Mouse (Mus musculus): ENCODE data around the gene Olfr287.
A peak's percentile ranks its signal among the peaks of the same experiment; 100 is the strongest.

Gene Olfr287

DNA sequence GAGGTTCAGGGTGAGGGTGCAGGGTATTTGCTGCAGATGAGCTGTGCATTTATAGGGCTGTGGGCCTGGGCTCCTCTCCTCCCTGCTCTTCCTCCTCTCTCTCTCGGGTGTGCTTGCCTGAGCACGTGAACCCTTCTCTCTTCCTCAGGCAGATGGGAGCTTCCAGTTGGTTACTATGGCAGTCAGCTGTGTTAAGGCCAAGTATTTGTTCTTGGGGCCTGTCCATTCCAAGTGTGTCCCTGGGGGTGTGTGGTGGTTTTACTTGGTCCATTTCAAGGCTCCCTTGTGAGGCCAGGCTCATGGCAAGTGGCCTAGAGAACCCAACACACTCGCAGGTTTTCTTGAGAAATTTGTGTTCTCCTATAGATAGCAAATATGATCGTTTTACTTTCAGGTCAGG, at the start of gene Olfr287, which contains the start of gene Gm44579:
Olfr287 (minus strand) TSS at position 180 of the 400 bp plus-strand sequence.
Gm44579 (minus strand) TSS at position 101 of the 400 bp plus-strand sequence.
- DNase-seq (ENCODE audit: low spot score in 2 of 2), result no peak

DNA sequence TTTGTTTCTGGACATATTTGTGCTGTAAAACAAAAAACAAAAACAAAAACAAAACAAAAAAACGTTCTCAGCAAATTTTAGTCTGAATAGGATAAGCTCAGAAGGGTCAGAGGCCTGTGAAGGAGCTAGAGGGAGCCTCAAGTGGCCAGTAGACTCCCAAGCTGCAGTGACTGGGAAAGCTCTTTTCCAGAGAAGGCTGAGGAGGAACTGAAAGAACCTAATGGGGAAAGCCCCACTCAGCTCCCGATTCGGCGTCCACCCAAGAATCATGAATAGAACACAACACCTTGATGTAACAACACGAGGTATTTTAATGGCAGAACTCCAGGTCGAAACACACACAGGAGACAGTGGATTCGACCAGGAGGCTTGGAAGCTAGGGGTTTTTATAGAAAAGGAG, 36.9 kb upstream of the Olfr287 start:
- DNase-seq (ENCODE audit: low spot score in 2 of 2), result no peak

DNA sequence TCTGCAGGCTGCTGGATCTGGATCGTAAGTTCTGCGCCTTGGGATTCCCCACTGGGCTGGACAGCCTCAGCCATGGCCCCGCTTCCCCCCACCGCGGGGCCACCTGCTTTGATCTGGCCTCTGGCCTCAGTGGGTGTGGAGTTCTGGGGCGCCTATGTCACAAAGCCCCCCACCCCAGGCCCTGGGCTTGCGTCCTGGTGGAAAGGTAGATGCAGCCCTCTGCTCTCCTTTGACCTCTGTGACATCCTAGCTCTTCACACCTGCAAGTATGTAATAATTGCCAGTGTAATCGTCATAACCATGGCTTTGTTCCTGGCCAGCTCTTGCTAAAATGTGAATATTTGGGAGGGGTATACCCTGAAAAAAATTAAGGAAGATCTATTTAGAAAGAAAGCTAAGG, 36.3 kb upstream of the Olfr287 start, which contains the start of gene H1fnt:
H1fnt (minus strand) TSS at position 101 of the 400 bp plus-strand sequence.
- DNase-seq (ENCODE audit: low spot score in 2 of 2), result no peak

DNA sequence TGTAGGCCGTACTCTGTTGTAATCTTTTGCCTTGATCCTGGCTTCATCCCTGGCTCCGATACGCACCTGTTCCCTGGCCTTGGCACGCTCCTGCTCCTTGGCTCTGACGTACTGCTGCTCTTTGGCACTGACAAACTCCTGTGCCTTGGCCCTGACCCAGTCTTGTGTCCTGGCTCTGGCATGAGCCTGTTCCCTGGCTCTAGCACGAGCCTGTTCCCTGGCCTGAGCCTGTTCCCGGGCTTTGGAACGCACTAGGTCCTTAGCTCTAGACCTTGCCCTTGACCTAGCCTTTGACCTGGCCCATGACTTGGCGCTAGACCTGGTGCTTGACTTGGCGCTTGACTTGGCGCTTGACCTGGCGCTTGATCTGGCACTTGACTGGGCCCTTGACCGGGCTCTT, 35.4 kb upstream of the Olfr287 start:
- no peak for DNase-seq (ENCODE audit: low spot score in 2 of 2)

DNA sequence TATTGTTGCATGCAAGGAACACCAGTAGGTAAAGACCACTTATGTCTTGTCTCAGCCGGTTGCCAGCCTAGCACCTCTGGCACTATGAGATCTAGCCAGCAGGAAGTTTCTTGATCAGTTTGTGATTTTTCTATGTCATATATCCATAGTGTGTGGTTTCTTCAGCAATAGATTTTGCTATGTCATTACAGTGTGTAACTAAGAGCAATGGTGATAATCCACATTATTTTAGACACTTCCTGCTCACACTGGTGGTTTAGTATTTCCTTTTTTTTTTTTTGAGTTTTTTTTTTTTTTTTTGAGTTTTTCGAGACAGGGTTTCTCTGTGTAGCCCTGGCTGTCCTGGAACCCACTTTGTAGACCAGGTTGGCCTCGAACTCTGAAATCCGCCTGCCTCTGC, 14.6 kb upstream of the Olfr287 start:
- no peak for DNase-seq (ENCODE audit: low spot score in 2 of 2)

DNA sequence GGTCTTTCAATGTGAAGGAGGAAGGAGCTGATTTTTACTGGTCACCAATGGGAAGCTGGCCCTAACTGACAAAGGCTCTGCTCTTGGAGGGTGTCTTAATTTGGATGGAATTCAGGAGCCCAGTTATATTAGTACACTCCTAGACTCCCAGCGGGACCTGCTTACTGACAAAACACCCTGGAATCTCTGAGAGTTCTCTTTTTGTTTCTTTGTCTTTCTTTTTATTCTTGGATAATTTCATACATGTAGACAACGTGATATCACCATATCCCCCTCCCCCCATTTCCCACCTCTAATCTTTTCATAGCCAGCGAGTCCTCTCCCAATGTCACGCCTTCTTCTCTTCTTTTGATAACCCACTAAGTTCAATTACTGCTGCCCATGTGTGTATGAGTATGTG, 13.5 kb upstream of the Olfr287 start, which contains the start of gene Olfr286:
Olfr286 (minus strand) TSS at position 101 of the 400 bp plus-strand sequence.
- no peak for DNase-seq (ENCODE audit: low spot score in 2 of 2)

DNA sequence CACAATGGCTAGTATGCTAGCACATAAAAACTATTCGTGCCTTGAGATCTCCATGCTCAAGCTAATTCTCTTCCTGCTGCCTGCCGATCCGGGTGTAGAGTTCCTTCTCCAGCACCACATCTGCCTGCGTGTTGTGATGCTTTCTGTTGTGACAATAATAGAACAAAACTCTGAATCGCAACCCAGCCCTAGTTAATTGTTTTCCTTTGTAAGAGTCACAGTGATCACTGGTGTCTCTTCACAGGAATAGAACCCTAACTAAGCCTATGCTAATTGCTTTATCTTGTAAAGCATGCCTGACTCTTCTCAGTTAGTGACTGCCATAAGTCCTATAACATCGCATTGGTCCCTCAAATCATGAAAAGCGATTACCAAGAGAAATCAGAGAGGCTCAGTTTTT, 5.2 kb upstream of the Olfr287 start:
- no peak for DNase-seq (ENCODE audit: low spot score in 2 of 2)

DNA sequence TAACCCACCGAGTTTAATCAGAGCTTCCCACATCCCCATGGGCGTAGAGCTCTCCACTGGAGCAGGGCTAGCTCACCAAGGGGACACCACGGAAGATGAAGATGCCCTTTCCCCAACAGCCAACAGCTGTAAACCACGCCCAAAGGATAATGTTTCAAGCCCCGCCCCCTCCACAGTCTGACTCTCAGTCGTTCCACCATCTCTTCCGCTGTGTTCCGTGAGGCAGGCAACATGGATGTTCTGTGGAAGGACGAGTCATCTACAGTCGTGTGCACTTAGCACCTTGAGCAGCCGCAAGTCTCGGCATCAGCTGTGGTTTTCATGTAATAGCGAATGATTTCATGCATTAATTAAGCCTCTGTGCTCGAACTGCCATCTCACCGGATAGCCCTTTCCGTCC, 4.8 kb upstream of the Olfr287 start:
- no peak for DNase-seq (ENCODE audit: low spot score in 2 of 2)

DNA sequence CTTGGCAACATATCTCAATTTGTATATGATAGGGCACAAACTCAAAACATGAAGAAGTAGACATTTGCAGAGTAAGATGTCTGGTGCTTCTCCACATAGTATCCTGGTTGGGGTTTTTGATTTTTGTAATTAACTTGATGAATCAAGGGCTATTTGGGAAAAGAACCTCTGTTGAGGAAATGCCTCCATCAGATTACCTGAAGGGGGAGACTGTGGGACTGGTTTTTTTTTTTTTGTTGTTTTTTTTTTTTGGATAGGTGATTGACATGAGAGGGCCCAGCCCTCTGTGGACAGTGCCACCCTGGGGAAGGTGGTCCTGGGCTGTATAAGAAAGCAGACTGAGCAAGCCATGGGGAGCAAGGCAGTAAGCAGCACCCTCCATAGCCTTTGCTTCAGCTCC, 1.5 kb upstream of the Olfr287 start:
- no peak for DNase-seq (ENCODE audit: low spot score in 2 of 2)

DNA sequence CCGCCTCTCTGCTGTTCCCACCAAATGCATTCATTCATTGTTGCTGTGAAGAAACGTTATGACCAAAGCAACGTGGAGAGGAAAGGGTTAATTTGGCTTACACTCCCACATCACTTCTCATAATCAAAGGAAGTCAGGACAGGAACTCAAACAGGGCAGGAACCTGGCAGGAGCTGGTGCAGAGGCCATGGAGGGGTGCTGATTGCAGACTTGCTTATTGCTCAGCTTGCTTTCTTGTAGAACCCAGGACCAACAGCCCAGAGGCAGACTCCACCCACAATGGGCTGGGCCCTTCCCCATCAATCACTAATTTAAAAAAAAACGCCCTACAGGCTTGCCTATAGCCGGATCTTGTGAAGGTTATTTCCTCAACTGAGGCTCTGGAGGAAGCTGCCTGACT, 6.7 kb downstream of the Olfr287 start:
- no peak for DNase-seq (ENCODE audit: low spot score in 2 of 2)

DNA sequence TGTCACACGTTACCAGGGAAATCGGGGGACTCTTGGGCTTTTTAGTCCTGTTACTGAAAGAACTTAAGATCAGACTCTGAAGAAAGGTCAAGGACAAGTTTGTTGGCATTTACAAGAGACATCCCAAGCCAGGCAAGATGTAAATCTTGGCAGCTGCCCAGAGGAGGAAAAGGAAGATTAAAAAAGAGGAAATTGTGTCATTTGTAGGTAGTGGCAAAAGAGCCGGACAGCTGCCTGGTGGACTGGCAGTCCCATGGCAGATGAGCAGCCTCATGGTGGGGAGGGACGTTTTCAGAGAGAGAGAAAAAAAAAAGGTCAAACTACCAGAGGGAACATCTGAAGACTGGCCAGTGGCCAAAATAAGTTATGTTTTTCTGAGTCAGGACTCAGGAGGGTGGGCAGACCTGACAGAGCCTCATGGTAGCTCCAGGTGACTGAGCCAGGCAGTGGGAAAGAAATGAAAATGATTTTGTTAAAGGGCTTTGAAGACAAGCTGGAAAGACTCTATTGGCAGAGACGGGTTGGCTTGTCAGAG, 7.5 kb downstream of the Olfr287 start:
- no peak for DNase-seq (ENCODE audit: low spot score in 2 of 2)

DNA sequence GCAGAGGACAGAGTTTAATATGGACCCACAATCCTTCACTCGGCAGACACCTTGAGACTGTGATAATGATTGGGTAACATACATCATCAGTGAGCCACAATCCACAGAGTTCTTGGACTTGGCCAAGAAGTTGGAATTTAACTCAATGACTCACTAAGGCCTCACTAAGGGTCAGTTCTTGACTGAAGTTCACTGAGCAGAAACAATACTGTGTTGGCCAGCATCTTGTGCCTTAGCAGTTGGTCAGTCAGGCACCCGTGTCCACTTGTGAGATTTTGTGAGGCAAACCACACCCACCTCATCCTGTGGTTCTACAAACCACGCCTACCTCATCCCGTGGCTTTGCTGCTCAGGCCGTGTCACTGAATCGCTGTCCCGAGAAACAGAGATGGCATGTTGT, 11.2 kb downstream of the Olfr287 start:
- no peak for DNase-seq (ENCODE audit: low spot score in 2 of 2)

DNA sequence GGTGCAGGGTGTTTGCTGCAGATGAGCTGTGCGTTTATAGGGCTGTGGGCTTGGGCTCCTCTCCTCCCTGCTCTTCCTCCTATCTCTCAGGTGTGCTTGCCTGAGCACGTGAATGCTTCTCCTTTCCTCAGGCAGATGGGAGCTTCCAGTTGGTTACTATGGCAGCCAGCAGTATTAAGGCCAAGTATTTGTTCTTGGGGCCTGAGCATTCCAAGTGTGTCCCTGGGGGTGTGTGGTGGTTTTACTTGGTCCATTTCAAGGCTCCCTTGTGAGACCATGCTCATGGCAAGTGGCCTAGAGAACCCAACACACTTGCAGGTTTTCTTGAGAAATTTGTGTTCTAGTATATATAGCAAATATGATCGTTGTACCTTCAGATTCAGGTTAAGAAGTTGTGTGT, 25.4 kb downstream of the Olfr287 start, which contains the start of gene Olfr288:
Olfr288 (minus strand) TSS at position 101 of the 400 bp plus-strand sequence.
- DNase-seq (ENCODE audit: low spot score in 2 of 2), result no peak

DNA sequence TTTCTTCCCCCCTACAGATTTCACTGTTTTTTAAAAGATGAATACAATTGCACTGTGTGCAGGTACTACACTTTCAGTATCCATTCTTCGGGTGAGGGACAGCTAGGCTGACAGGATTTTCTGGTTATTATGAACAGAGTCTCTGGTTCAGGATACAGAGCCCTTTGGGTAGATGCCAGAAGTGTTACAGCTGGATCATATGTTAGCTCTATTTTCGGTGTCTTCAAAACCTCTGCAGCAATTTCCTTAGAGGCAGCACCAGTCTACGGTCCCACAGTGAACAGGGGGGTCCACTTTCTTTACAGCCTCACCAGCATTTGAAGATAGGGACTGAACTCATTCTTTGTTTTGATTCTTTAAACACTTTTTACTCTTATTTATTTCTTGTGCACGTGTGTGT, 36.4 kb downstream of the Olfr287 start:
- no peak for DNase-seq (ENCODE audit: low spot score in 2 of 2)

DNA sequence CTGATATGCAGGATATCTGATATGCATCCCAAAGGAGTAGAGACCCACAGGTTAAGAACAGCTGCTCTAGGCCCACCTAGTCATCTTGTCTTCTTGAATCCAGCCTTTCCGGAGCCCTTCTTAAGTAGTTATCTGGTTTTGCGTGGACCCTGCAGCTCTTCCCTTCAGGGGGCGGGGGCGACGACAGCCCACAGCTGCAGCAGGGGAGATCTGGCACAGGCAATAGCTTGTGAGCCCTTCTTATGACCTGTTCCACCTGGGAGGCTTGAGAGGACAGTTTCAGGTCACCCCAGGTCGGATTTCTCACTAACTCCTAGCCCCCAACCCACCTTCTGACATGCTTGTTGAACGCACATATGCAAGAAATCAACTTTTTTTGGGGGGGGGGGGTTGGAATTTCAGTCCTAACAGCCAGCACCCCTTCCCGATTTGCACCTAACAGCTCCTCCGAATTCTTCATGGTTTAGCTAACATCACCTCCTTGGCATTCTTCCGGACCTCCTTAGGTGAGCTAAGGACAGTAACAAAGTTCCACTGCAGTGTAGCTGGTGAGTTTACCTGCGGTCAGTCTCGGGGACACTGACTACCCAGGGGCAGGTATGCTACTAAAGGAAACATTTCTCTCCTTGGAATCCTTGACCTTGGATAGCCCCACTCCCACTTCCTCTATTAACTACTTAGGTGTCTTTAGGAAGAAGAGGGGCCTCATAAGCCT, 38.8 kb downstream of the Olfr287 start:
- DNase-seq (ENCODE audit: low spot score in 2 of 2), result no peak

DNA sequence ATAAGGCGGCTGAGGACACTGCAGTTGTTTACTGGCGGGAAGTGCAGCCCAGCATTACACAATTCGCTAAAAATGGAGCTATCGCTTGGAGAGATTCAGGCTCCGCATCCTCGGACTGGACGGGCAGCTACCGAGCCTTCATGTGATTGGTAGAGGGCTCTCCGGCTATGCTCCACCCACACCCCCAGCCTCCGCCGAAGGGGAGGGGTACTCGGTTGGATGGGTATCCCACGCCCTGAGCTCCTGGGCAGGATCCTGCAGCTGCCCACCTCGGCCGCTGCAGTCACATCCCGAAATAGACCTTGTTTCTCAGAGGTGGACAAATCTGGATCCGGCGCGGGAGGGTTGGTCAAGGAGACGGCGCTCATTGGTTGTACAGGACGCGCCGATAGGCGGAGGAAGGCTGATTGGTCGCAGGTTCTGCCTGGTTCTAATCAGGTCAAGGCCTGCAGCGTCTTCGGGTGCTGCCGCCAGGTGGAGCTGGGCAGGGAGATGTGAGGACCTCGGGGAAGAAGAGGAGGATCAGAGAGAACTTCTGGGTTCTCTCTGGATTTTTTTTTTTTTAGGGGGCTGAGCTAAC, 39.6 kb downstream of the Olfr287 start:
- DNase-seq (ENCODE audit: low spot score in 2 of 2), result peak; percentile 52 to 83

DNA sequence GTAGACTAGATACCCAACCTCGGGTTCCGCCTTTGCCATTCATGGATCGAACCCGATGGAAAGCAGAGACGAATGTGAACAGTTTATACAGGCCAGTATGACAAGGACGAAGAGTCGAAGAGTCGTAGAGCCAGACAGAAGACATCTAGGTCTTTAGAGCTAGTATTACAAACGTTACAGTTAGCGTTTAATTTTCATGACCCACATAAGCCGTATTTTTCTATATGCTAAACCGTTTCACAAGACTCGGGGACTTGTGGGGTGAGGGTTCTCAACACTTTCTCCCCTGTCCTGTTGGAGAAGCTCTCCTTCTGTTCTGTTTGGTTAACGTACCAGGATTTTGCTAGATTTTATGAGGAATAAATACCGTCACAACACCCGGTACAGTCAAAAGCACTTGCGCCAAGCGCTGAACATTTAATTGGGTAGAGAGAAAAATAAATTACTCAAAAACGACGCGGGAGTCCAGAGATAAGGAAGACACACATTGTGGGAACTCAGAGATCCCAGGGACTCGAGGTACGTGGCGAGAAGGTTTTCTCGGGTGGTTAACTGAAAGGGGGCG, 40.2 kb downstream of the Olfr287 start:
- no peak for DNase-seq (ENCODE audit: low spot score in 2 of 2)

DNA sequence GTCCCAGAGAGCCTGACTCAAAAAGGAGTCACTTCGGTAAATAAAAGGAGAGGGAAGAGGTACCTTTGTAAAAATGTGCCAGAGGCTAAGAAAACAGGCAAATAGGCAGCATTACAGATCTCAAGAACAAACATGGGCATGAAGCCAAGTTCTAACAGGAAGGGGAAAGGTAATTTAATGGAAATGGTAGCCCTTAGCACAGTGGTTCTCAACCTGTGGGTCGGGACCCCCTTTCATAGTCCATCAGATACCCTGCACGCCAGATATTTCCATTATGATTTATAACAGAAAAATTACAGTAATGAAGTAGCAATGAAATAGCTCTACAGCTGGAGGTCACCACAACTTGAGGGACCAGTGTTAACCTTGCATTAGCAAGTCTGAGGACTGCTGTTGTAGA, 43.5 kb downstream of the Olfr287 start:
- DNase-seq (ENCODE audit: low spot score in 2 of 2), result no peak

DNA sequence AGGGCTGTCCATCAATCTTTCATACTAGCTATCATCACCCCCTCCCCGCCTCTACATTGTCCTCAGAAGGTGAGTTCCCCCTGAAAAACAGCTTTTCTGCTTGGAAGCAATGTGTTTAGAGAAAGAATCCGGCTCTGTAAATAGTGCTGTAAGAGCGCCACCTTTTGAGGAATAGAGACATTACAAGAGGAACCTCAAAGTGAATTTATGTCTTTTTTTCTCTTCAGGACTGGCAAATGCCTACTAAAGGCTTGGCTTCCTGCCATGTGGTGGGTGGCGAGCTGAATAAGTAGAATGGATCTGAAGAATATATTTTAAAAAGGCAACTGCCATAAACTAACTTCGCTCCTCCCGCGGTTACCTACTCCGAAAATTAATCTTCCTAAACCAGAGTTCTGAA, 47.0 kb downstream of the Olfr287 start:
- no peak for DNase-seq (ENCODE audit: low spot score in 2 of 2)

DNA sequence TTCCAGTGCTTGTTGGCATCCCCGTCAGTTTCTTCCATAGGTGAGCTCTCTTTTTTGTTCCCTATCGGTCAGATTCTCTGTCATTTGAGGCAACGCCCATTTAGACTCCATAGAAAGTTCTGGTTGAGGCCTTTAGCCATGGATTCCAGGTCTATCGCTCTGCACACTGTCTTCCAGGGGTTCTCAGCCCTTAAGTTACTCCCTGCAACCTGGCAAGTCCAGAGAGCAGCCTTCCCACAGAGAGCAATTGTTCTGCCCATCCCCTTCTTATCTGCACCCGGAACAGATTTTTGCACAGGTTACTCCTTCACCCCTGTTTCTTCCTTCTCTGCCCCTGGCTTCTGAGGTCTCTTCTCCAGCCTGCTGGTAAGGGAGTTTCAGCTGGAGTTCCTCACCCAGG, 48.7 kb downstream of the Olfr287 start:
- DNase-seq (ENCODE audit: low spot score in 2 of 2), result no peak

DNA sequence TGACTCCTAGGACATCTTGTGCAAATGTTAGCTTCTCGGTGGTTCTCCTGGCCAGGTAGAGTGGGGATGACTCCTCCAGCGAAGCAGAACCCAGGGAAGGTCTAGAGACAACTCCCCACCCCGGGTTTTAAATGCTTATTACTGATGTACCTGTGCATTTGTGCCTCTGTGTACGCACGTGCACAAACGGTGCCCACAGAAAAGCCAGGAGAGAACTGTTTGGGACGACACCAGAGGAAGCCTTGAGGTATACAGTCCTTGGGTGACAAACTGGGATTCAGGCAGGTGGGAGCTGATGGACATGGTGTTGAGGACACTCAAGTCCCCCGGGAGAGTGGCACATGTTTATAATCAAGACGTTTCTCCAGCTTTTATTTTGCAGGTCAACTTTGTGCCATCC, 49.9 kb downstream of the Olfr287 start:
- no peak for DNase-seq (ENCODE audit: low spot score in 2 of 2)

DNA sequence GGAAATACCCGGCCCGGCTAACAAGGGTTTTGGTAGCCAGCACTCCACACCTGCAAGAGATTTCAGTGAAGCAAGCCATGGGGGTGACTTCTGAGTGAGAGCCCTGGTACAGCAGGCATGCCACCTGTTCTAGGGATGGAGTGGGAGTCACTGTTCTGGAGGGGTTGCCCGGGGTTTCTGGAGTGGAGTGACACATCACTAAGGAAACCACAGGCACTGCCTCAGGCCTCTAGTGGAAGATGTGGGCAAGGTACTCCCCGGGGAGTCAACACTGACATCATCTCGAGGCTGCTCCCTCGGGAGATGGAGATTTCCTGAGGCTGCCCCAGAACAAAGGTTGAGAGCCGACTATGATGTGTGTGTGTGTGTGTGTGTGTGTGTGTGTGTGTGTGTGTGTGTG, 50.5 kb downstream of the Olfr287 start:
- no peak for DNase-seq (ENCODE audit: low spot score in 2 of 2)

DNA sequence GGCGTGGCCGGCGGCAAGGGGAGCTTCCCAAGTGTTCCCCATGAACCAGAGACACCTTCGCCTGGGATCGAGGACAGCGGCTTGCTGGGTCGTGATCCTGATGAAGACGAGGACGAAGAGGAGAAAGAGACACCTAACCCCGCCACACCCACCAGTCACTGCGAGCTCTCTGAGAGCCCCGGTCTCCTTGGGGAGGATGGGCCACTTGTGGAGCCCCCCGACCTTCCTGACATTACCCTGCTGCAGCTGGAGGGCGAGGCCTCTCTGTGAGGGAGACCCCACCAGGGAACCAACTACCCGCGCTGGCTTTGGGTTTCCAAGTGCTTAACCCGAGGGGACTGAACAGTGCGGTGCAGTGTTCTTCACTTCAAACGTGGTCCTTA, 52.2 kb downstream of the Olfr287 start:
- DNase-seq (ENCODE audit: low spot score in 2 of 2), result no peak
